Mouse (Mus musculus): ENCODE measurements around the gene Kdelc1. TPM values are rescaled to one million over a fixed set of nuclear protein-coding genes. Genes with fewer than 3 reads are reported as not detected.

The Kdelc1 gene
- polyA plus RNA-seq (2014; fragmentation: Illumina TruSeq; extraction: RNeasy Lipid Tissue Mini Kit (QIAGEN cat#74804); ENCODE audit: low read depth, low replicate concordance): 21.3 TPM

GRCm38 (mm10) chr1:44118239-44119054, at the start of gene Kdelc1, which contains the start of gene Bivm:
TSS of gene Kdelc1 (minus strand) at chr1:44118808.
TSS of gene Bivm (plus strand) at chr1:44118957.

GRCm38 (mm10) chr1:44147563-44148381, 29.2 kb upstream of the Kdelc1 start, which contains the start of gene Ercc5:
TSS of gene Ercc5 (plus strand) at chr1:44147744.

GRCm38 (mm10) chr1:44102259-44102717, 16.3 kb downstream of the Kdelc1 start, which contains the start of gene Tex30:
TSS of gene Tex30 (minus strand) at chr1:44102441.

GRCm38 (mm10) chr1:44061836-44062235, 56.8 kb downstream of the Kdelc1 start, which contains the start of gene Gm8251:
TSS of gene Gm8251 (minus strand) at chr1:44061936.

Other genes with a start within 250 kb of the Kdelc1 start
- gene Tpp2, start 185.2 kb downstream of the Kdelc1 start, polyA plus RNA-seq (2014; fragmentation: Illumina TruSeq; extraction: RNeasy Lipid Tissue Mini Kit (QIAGEN cat#74804); ENCODE audit: low read depth, low replicate concordance): 69.4 TPM
- gene Mettl21c, start 98.8 kb downstream of the Kdelc1 start, polyA plus RNA-seq (2014; fragmentation: Illumina TruSeq; extraction: RNeasy Lipid Tissue Mini Kit (QIAGEN cat#74804); ENCODE audit: low read depth, low replicate concordance): not detected
- 0.24 TPM for gene Gm8251, start 56.9 kb downstream of the Kdelc1 start, polyA plus RNA-seq (2014; fragmentation: Illumina TruSeq; extraction: RNeasy Lipid Tissue Mini Kit (QIAGEN cat#74804); ENCODE audit: low read depth, low replicate concordance)
- 31.1 TPM for gene Tex30, start 16.4 kb downstream of the Kdelc1 start, polyA plus RNA-seq (2014; fragmentation: Illumina TruSeq; extraction: RNeasy Lipid Tissue Mini Kit (QIAGEN cat#74804); ENCODE audit: low read depth, low replicate concordance)
- 49.4 TPM for gene Bivm, start 149 bp upstream of the Kdelc1 start, polyA plus RNA-seq (2014; fragmentation: Illumina TruSeq; extraction: RNeasy Lipid Tissue Mini Kit (QIAGEN cat#74804); ENCODE audit: low read depth, low replicate concordance)
- 29.8 TPM for gene Ercc5, start 28.9 kb upstream of the Kdelc1 start, polyA plus RNA-seq (2014; fragmentation: Illumina TruSeq; extraction: RNeasy Lipid Tissue Mini Kit (QIAGEN cat#74804); ENCODE audit: low read depth, low replicate concordance)
- not detected for gene Mettl21e, start 100.2 kb upstream of the Kdelc1 start, polyA plus RNA-seq (2014; fragmentation: Illumina TruSeq; extraction: RNeasy Lipid Tissue Mini Kit (QIAGEN cat#74804); ENCODE audit: low read depth, low replicate concordance)